In genomic region chr1:143202182-143202581, GRCm38 (mm10) we compare ENCODE assay signal across 20 mouse cellular contexts.
DNase-seq lines count a peak whose midpoint lies in the region; ATAC-seq and TF ChIP-seq lines count a peak whose summit lies in the region.
"Had no signal": no experiment of that assay in that cellular context is flagged by ENCODE, and none has a peak within 500 bp of the region (broad histone marks: within the 10 kb centered on the region; RNA-seq: fewer than 3 reads in every experiment).

No protein-coding gene starts in this region.

- no peak overlapping the region for H3K9ac ChIP-seq in hindbrain, postnatal 0 days (replicated peaks; ENCODE audit: low read length)
- H3K9ac ChIP-seq in midbrain, postnatal 0 days (replicated peaks; ENCODE audit: low read length, poor library complexity, severe bottlenecking) = no peak overlapping the region
- H3K9ac ChIP-seq: forebrain, embryonic 12.5 days; heart, embryonic 13.5 days; hindbrain, embryonic 13.5 days; limb, embryonic 12.5 days; liver, embryonic 14.5 days; neural tube, embryonic 12.5 days had no signal

- no peak overlapping the region for H3K4me2 ChIP-seq in hindbrain, postnatal 0 days (ENCODE audit: low read depth, low read length)
- no peak overlapping the region for H3K4me2 ChIP-seq in midbrain, postnatal 0 days (ENCODE audit: low read depth, low read length, poor library complexity, severe bottlenecking)
- H3K4me2 ChIP-seq: forebrain, embryonic 12.5 days; heart, embryonic 13.5 days; hindbrain, embryonic 13.5 days; limb, embryonic 12.5 days; neural tube, embryonic 12.5 days had no signal

- no peak for ATAC-seq in hindbrain, postnatal 0 days
- ATAC-seq in CD4-positive, CD25-positive, alpha-beta regulatory T cell, adult 4 months = peak; percentile 60
- ATAC-seq in megakaryocyte, adult 5-6 weeks (ENCODE audit: poor library complexity, severe bottlenecking) = 0 out of 2 replicates have a peak, but pooled peaks have one; percentile 47
- no peak for ATAC-seq in midbrain, postnatal 0 days (ENCODE audit: low FRiP score)
- ATAC-seq: intestine, postnatal 0 days; lung, postnatal 0 days had no signal

- H3K4me3 ChIP-seq in hindbrain, embryonic 10.5 days = no peak overlapping the region
- no peak overlapping the region for H3K4me3 ChIP-seq in hindbrain, postnatal 0 days (ENCODE audit: low read length)
- no peak overlapping the region for H3K4me3 ChIP-seq in midbrain, postnatal 0 days (ENCODE audit: low read depth, low read length)
- H3K4me3 ChIP-seq: forebrain, embryonic 12.5 days; heart, embryonic 13.5 days; hindbrain, embryonic 13.5 days; limb, embryonic 12.5 days; neural tube, embryonic 12.5 days had no signal

- 0 out of 2 replicates have a peak overlapping the region, but pooled peaks have one; percentile 3 for H3K27ac ChIP-seq in hindbrain, embryonic 10.5 days
- no peak overlapping the region for H3K27ac ChIP-seq in hindbrain, postnatal 0 days
- no peak overlapping the region for H3K27ac ChIP-seq in midbrain, postnatal 0 days (ENCODE audit: low read depth, low read length)
- H3K27ac ChIP-seq: forebrain, embryonic 12.5 days; heart, embryonic 13.5 days; hindbrain, embryonic 13.5 days; kidney, postnatal 0 days; limb, embryonic 12.5 days; liver, embryonic 14.5 days; neural tube, embryonic 12.5 days had no signal

- no peaks in the 10 kb centered on the region for H3K36me3 ChIP-seq in hindbrain, embryonic 10.5 days
- no peaks in the 10 kb centered on the region for H3K36me3 ChIP-seq in hindbrain, postnatal 0 days (ENCODE audit: insufficient read depth, low read length)
- no peaks in the 10 kb centered on the region for H3K36me3 ChIP-seq in midbrain, postnatal 0 days (ENCODE audit: insufficient read depth, low read length)
- H3K36me3 ChIP-seq: forebrain, embryonic 12.5 days; heart, embryonic 13.5 days; hindbrain, embryonic 13.5 days; limb, embryonic 12.5 days; neural tube, embryonic 12.5 days had no signal

- no peaks in the 10 kb centered on the region for H3K4me1 ChIP-seq in hindbrain, embryonic 10.5 days (replicated peaks)
- no peaks in the 10 kb centered on the region for H3K4me1 ChIP-seq in hindbrain, postnatal 0 days (ENCODE audit: insufficient read depth, low read length)
- H3K4me1 ChIP-seq in midbrain, postnatal 0 days (ENCODE audit: insufficient read depth, low read length) = no peaks in the 10 kb centered on the region
- H3K4me1 ChIP-seq: forebrain, embryonic 12.5 days; heart, embryonic 13.5 days; hindbrain, embryonic 13.5 days; neural tube, embryonic 12.5 days had no signal

- no peak for DNase-seq in hindbrain, embryonic 10.5 days (ENCODE audit: low spot score)
- no peak for DNase-seq in hindbrain, postnatal 0 days (ENCODE audit: low spot score)
- peak; percentile 48 for DNase-seq in CD4-positive helper T cell, adult 2 months (ENCODE audit: low read depth, low spot score)
- DNase-seq in testis, postnatal 14 days (ENCODE audit: low spot score) = no peak
- DNase-seq in cerebellum, adult 9-11 months = no peak
- DNase-seq in midbrain, postnatal 0 days (ENCODE audit: low spot score) = no peak
- DNase-seq: embryo, embryonic 11 days; gastrocnemius, postnatal 10 days; retina, postnatal 1 day had no signal

- H3K9me3 ChIP-seq in hindbrain, embryonic 10.5 days = no peaks in the 10 kb centered on the region
- no peaks in the 10 kb centered on the region for H3K9me3 ChIP-seq in hindbrain, postnatal 0 days (ENCODE audit: low read length)
- H3K9me3 ChIP-seq in midbrain, postnatal 0 days (ENCODE audit: low read length) = no peaks in the 10 kb centered on the region
- H3K9me3 ChIP-seq: forebrain, embryonic 12.5 days; heart, embryonic 13.5 days; hindbrain, embryonic 13.5 days; limb, embryonic 12.5 days; neural tube, embryonic 12.5 days had no signal

- H3K27me3 ChIP-seq in hindbrain, embryonic 10.5 days (ENCODE audit: insufficient read depth, poor library complexity, severe bottlenecking) = no peaks in the 10 kb centered on the region
- no peaks in the 10 kb centered on the region for H3K27me3 ChIP-seq in hindbrain, postnatal 0 days (ENCODE audit: insufficient read depth, low read length)
- no peaks in the 10 kb centered on the region for H3K27me3 ChIP-seq in midbrain, postnatal 0 days (ENCODE audit: insufficient read depth, low read length)
- H3K27me3 ChIP-seq: forebrain, embryonic 12.5 days; heart, embryonic 13.5 days; hindbrain, embryonic 13.5 days; limb, embryonic 12.5 days; neural tube, embryonic 12.5 days had no signal

- WGBS in hindbrain, embryonic 10.5 days = 70% methylated on average over 3 of the region's 3 CpGs
- 77% methylated on average over 3 of the region's 3 CpGs for WGBS in hindbrain, postnatal 0 days
- 88% methylated on average over 3 of the region's 3 CpGs for WGBS in midbrain, postnatal 0 days

- no peak for TF ChIP-seq CTCF in hindbrain, postnatal 0 days (IDR thresholded peaks at IDR 0.05; ENCODE audit: low read depth)
- no peak for TF ChIP-seq CTCF in midbrain, postnatal 0 days (IDR thresholded peaks at IDR 0.05)

Comparison
In these comparisons a context has a peak if more than half of its experiments do, and no peak if none do; other contexts are left out.
1. ATAC-seq: peak in CD4-positive, CD25-positive, alpha-beta regulatory T cell, adult 4 months (single experiment) and megakaryocyte, adult 5-6 weeks (single experiment); none in hindbrain, postnatal 0 days (single experiment) and midbrain, postnatal 0 days (single experiment).